Mouse (Mus musculus): ENCODE data around the gene Adamts17.

Adamts17 gene

DNA sequence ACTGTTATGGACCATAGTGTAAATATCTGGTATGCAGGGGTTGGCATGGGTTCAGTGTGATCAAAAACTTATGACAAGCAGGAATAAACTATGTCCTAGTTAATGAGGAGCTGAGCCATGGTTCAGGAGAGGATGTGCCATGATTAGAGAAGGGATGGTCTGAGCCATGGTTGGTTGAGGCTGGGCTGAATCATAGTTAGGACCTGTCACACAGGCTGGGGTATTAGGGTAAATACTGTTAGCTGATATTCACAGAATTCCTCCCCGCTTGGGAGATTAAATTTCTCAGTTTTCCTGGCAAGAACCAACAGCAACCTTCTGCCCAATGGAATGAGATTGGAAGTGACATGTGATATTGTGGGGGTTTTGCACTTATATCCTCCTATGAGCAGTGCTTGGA is 84.6 kb downstream of the Adamts17 start:
- in situ Hi-C loops (cut with MboI, MseI) = no loop called here

- in situ Hi-C loops (cut with MboI, MseI) = no loop called here
Observed at GRCm38 (mm10) chr7:66929263-66929662, 89.7 kb downstream of the Adamts17 start.

GRCm38 (mm10) chr7:66931291-66931690 is 91.8 kb downstream of the Adamts17 start:
- in situ Hi-C loops (cut with MboI, MseI) = no loop called here

DNA sequence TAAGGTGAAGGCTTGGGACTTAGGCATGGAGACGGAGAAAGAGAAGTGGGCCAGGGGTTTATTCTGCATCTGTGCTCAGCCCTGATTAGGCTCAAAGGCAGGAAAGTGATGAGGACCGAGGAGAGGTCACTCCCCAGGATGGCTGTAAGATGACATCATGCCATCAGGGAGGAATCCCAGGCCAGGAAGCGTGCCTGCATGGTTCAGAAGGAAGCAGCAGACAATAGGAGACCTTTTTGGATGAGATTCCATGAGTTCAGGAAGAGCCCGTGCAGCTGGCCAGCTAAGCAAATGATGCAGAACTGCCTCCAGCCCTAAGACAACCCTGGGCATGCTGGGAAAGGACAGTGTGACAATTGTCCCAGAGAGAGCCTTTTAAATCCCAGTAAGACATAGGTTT is 93.7 kb downstream of the Adamts17 start:
- in situ Hi-C loops (cut with MboI, MseI) = no loop called here

GRCm38 (mm10) chr7:66934062-66934461 is 94.5 kb downstream of the Adamts17 start:
- in situ Hi-C loops (cut with MboI, MseI) = no loop called here

DNA sequence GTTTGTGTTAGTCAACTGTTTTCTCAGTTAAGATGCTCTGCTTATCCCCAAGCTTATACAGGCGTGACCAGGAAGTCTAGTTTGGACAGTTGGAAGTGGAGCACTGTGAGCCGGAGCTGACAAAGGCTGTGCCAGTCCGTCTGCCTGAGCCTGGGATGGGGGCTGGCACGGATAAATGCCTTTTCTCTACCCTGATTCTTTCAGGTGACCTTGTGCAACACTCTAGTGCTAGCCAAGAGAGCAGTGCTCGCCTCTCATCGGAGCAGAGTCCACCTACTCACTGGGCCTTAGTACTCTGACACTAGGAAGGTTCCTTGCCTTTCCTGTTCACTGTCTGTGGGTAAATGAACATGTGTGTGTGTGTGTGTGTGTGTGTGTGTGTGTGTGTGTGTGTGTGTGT is 95.5 kb downstream of the Adamts17 start:
- in situ Hi-C loops (cut with MboI, MseI) = no loop called here

GRCm38 (mm10) chr7:66936042-66936755 is 96.7 kb downstream of the Adamts17 start:
- in situ Hi-C loops (cut with MboI, MseI) = no loop called here

GRCm38 (mm10) chr7:66936911-66937310 is 97.4 kb downstream of the Adamts17 start:
- in situ Hi-C loops (cut with MboI, MseI) = no loop called here

- in situ Hi-C loops (cut with MboI, MseI) = no loop called here
Observed at GRCm38 (mm10) chr7:66938988-66939783, 99.7 kb downstream of the Adamts17 start.

GRCm38 (mm10) chr7:66940761-66941160 is 101.2 kb downstream of the Adamts17 start:
- in situ Hi-C loops (cut with MboI, MseI) = no loop called here

GRCm38 (mm10) chr7:66949006-66949405 is 109.5 kb downstream of the Adamts17 start:
- in situ Hi-C loops (cut with MboI, MseI) = no loop called here

GRCm38 (mm10) chr7:66952921-66953320 is 113.4 kb downstream of the Adamts17 start:
- in situ Hi-C loops (cut with MboI, MseI) = no loop called here

- in situ Hi-C loops (cut with MboI, MseI) = no loop called here
Observed at GRCm38 (mm10) chr7:66954073-66954472, 114.5 kb downstream of the Adamts17 start.

- in situ Hi-C loops (cut with MboI, MseI) = no loop called here
Observed at GRCm38 (mm10) chr7:66954723-66955122, 115.2 kb downstream of the Adamts17 start.

GRCm38 (mm10) chr7:66955455-66955919 is 116.0 kb downstream of the Adamts17 start:
- in situ Hi-C loops (cut with MboI, MseI) = no loop called here

GRCm38 (mm10) chr7:66955978-66956377 is 116.4 kb downstream of the Adamts17 start:
- in situ Hi-C loops (cut with MboI, MseI) = no loop called here

- in situ Hi-C loops (cut with MboI, MseI) = no loop called here
Observed at GRCm38 (mm10) chr7:66957764-66958163, 118.2 kb downstream of the Adamts17 start.

DNA sequence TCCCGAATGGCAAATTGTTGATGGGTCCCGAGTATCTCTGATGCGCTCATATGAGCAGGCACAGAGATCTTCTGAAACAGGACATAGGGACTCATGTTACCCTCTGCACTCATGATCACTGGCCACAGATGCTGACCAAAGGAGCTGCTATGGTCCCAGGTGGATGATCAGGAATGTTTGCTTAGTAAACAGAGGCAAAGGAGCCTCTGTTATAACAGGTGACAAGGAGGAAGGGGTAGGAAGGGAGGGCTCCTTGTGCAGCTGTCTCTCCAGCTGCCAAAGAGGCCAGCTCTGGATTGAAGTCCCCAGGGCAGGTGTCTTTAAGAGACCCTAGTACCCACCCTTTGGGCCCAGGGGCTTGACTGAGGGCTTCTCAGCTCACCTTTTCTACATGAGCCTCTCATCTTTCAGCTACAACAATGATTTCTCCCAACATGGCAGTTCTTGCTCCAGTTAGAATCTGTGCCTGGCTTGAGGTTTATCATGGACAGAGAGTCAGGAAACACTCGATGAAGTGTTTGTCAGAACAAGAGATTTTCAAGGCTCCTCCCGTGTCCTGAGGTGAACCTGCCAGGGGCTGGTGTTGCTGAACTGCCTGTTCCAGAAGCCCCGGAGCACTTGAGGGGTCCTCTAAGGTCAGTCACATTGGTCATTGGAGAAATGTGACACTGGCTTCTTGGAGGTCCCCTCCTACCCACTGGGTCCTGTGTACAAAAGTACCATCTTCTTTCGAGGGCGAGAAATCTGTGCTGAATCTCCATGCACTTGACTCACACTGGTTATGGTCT is 120.9 kb downstream of the Adamts17 start:
- in situ Hi-C loops (cut with MboI, MseI) = no loop called here

DNA sequence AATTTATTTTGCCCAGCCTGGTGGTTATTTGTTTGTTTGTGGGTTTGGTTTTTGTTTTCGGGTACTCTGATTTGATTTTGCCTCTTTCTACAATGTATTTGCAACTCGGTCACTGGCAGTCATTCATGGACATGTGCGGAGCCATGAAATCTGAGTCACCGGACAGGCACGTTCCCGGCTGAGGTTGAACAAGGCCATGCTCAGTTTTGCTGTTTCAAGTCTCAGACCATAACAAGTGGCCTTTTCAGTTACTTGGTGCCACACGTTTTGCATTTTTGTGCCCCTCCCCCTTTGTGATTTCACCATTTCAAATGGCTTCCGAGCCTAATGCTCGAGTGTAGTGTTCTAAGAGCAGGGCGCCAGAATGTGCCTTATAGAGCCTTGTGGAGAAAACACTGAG is 123.2 kb downstream of the Adamts17 start:
- in situ Hi-C loops (cut with MboI, MseI) = no loop called here

GRCm38 (mm10) chr7:66963541-66963940 is 124.0 kb downstream of the Adamts17 start:
- in situ Hi-C loops (cut with MboI, MseI) = no loop called here

DNA sequence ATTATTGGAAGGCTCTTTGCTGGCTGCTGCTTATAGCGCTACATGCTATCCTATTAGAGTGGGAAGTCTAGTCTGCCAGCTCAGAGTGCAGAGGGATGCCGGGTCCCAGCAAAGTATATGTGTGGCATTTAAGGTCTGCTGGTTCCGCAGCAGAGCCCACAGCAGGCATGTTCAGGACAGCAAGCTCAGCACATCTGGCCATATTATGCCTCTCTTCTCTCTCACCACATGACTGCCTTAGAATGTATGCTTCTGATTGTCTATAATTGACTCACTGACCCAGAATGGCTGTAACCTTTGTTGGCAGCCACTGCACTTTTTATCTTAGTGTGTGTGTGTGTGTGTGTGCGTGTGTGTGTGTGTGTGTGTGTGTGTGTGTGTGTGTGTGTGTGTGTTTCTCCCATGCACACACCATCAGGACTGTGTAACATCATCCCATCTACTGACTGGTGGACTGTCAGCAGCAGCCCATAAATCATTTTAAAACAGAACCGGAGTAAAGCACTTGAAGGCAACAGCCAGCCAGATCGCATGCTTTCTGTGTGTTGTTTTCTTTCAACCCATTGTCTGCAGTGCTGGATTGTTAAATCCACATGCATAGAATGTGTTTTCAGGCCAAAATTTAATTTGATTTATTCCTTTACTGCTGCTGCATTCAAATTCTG is 127.1 kb downstream of the Adamts17 start:
- in situ Hi-C loops (cut with MboI, MseI) = no loop called here

All from T-helper 2 cell (primary cell).